Mouse (Mus musculus) adrenal gland, adult 8-10 months (tissue): Measurements from ENCODE around the gene Gm33543. TPM values are rescaled to one million over a fixed set of nuclear protein-coding genes. Genes with fewer than 3 reads are reported as not detected.

Experiments used
- DNase-seq: peaks from one replicate; pipeline ENCODE4 v3.0.0; 2022
- total RNA-seq, 4 experiments: library from RNA; stranded (reverse); gene quantifications; 2 replicates each; pipeline ENCODE4 v1.2.4; 2022

Gm33543 gene
- not detected for total RNA-seq

DNA sequence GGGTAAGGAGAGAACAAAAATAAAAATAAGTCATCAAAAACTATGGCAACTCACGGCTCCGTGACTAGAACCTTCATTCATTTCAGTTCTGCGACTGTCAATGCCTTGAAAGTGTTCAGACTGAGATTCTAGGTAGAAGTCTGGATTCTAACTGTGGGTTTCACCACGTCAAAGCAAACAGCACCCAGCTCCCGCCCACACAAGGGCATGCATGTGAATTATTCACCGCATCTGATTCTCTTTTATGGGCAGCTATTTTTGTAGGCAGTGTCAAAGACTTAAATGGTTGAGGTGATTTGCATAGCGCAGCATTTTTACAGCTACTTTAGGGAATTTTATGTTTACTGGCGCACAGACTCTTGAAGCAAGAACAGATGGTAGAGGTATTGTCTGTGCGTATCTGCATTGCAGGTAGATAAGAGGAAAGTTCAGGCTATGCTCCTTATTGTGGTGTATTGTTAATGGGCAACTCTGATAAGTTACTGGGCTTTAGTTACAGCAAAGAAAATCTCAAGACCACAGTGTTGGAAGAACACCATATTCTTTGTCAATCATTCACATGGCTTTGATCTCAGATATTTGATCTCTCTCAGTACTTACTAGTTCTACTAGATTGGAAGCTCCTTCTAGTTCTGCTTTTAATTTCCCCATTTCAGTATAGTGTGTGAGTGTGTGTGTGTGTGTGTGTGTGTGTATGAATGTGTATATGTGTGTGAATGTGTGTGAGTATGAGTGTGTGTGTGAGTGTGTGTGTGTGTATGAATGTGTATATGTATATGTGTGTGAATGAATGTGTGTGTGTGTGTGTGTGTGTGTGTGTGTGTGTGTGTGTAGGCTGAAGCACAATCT, at the start of gene Gm33543:
Gene Gm33543 (minus strand): TSS at position 142 of the 849 bp plus-strand sequence.
- no peak for DNase-seq

DNA sequence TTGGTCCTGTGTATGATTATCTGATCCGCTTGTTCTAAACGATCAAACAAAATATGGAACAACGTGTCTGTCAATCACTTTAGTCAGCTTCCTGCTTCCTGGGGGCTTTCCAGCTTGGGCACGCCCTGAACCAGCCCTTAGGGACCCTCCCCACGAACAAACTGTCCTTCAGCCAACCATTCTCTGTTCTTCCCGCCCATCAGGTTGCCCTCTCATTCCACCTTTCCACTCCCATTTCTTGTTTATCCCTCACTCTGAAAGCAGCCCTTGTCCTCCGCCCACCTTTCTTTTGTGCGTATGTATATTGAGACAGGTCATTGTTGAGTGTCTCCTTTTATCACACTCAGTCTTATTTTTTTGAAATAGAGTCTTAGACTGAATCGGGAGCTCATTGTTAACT, 49.4 kb upstream of the Gm33543 start:
- no peak for DNase-seq

GRCm38 (mm10) chr10:95891214-95891960, 48.7 kb upstream of the Gm33543 start:
- DNase-seq: no peak

GRCm38 (mm10) chr10:95883761-95884517, 41.2 kb upstream of the Gm33543 start:
- DNase-seq: no peak

GRCm38 (mm10) chr10:95882036-95882435, 39.3 kb upstream of the Gm33543 start:
- no peak for DNase-seq

GRCm38 (mm10) chr10:95879983-95880934, 37.5 kb upstream of the Gm33543 start:
- DNase-seq: no peak

GRCm38 (mm10) chr10:95870782-95871181, 28.1 kb upstream of the Gm33543 start:
- no peak for DNase-seq

DNA sequence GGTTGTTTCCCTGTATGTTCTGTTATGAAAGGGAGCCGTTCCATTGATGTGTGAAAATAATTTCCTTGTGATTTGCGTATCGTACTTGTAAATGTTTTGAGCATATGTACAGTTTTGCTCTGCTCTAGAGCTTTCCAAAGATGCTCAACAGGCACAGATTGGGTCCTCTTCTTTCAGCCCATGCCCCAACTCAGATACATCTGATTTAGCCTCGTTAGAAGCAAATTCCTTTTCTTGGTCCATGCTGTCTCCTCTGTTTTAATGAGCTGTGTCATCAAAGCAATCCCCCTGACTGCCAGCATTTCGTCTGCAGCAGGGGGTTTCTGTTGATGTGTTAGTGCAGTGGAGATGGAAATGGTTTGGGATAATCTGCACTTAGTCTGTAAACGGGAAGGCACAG, 25.6 kb upstream of the Gm33543 start:
- DNase-seq: no peak

DNA sequence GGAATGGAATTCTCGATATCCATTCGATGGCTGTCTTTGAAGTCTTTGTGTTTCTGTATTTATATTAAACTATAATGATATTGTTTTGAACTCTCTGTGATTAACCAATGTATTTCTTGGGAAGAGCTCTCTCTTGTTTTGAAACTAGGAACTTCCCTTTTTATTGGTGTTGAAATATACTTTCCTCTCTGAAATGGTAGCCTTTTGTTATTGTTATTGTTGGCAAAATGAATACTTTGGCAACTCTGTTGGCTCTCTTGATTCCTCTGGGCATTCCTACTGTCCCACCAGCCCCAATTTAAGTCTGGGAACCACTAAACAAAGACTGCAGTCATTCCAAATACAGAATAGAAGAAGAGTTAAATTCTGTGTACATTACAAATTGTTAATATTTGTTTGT, 24.9 kb upstream of the Gm33543 start:
- no peak for DNase-seq

DNA sequence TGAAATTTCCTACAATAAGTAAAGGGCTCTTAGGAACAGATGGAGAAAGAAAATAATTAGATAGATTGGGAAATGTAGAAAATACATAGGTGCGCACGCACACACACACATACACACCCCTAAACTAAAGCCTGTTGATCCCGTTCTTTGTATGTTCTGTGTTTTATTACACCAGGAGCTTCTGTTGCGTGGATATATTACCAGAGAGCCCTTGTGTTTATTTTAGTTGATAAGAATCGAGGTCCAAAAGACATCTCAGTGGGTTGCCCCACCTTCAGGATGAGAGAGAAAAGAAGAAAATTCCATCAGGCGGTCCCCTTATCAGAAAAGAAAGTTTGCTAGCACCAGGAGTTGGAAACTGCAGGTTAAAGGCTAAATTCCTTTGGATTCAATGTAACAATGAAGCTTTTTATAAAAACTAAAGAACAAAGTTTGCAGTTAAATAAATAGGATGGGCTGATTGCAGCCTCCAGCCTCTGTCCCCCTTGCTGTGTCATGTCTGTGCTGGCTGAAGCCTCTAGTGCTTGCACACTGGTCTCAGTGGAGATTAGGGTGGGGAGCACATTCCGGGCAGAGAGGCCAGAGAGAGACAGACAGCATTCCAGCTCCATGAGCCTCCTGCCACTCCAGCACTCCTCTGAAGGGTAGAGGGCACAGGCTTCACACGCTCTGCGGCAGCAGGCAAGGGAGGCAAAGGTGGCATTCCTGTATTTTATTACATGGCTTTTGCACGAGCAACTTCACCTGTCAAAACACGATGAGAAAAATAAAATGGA, 21.8 kb upstream of the Gm33543 start:
- no peak for DNase-seq

GRCm38 (mm10) chr10:95862664-95863063, 19.9 kb upstream of the Gm33543 start:
- no peak for DNase-seq

GRCm38 (mm10) chr10:95858164-95858563, 15.4 kb upstream of the Gm33543 start:
- no peak for DNase-seq

DNA sequence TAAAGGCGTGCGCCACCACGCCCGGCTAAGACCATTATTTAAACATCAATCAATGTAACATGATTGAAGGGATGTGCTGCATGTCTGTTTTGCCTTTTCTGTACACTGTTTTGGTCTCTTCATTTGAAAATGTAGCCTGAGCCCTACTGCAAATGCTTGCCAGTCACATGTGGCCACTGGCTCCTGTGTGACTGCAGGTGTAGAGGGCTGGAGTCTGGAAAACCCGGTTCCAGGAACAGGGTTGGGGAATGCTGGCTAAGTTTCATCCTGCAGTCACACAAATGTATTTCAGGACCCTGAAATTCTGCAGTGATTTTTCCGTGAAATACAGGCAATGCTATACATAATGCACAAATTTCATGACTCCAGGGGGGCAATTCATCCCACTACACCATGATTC, 12.7 kb upstream of the Gm33543 start:
- no peak for DNase-seq

- no peak for DNase-seq
These were observed 7.8 kb upstream of the Gm33543 start for GRCm38 (mm10) chr10:95850504-95850903.

DNA sequence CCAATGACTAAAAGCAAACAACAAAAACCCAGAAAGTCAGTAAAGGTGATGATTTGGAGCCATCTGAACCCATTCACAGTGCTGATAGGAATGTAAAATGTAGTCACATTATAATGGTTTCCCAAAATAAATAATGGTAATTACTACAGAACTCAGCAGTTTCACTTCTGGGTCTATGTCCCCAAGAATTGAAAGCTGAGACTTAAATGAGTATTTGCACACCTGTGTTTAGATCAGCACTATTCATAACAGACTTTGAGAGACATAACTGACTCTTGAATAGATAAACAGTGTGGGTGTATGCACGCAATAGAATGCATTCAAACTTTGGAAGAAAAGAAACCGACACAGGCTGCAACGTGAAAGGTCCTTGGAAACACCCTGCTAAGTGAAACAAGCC, 4.0 kb upstream of the Gm33543 start:
- DNase-seq: no peak

DNA sequence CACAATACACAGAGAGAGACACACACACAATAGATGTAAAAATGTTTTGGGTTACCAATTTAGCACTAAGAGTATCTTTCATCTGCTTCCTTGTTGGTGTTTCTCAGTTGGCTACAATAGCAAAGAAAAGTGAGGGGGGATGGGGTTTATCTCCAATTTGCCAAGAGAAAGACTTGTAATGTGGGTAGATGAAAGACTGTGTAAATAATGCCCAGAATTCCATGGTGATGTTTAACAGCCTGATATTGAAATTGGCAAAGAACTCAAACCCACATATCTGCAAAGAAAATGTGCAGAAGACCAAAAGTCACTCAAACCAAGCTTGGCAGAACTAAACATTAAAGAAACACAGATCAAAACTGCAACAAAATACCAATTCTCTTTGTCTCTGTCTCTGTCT, 3.6 kb upstream of the Gm33543 start:
- no peak for DNase-seq

GRCm38 (mm10) chr10:95843878-95844277, 1.1 kb upstream of the Gm33543 start:
- no peak for DNase-seq

GRCm38 (mm10) chr10:95841241-95841640, 1.5 kb downstream of the Gm33543 start:
- no peak for DNase-seq

GRCm38 (mm10) chr10:95839803-95840202, 2.9 kb downstream of the Gm33543 start:
- DNase-seq: no peak

GRCm38 (mm10) chr10:95839036-95839435, 3.7 kb downstream of the Gm33543 start:
- no peak for DNase-seq
